Mouse (Mus musculus) embryonic facial prominence, embryonic 14.5 days (tissue): ENCODE data around the gene Gm28043. TPM values are rescaled to one million over a fixed set of nuclear protein-coding genes. Genes with fewer than 3 reads are reported as not detected.
"Not testable (repeated sequence)": the region's sequence is repeated elsewhere in the genome, so short reads cannot be mapped to it uniquely, and the experiment has no call there.

ENCODE experiments used
- ATAC-seq: fragments of 200-750 bp; cut with Nextera tagmentation; 2 replicates; pipeline ENCODE4 v1.8.0; 2017; ENCODE audit warnings: low read depth, moderate number of reproducible peaks, moderate TSS enrichment
- DNase-seq: peaks from one replicate; pipeline ENCODE4 v3.0.0-alpha.2; 2015; ENCODE audit warnings: low spot score
- H3K27ac ChIP-seq: fragments of 300-500 bp; sonication (generic); replicated peaks from 2 replicates; pipeline ENCODE4 v1.5.1; 2014; ENCODE audit warnings: low read depth, mild to moderate bottlenecking, low read length, moderate library complexity
- H3K27me3 ChIP-seq: fragments of 300-500 bp; sonication (generic); replicated peaks from 2 replicates; pipeline ENCODE4 v1.6.1; 2014; ENCODE audit warnings: low read length; ENCODE audit not compliant: control insufficient read depth, insufficient read depth
- H3K36me3 ChIP-seq: fragments of 300-500 bp; sonication (generic); 2 replicates; pipeline ENCODE4 v1.6.1; 2014; ENCODE audit warnings: low read length, mixed read lengths; ENCODE audit not compliant: control insufficient read depth, insufficient read depth
- H3K4me1 ChIP-seq: fragments of 300-500 bp; sonication (generic); 2 replicates; pipeline ENCODE4 v1.6.1; 2014; ENCODE audit warnings: antibody characterized with exemption, low read length; ENCODE audit not compliant: control insufficient read depth, insufficient read depth
- H3K4me2 ChIP-seq: fragments of 300-500 bp; sonication (generic); 2 replicates; pipeline ENCODE4 v1.6.1; 2014; ENCODE audit warnings: low read depth, mild to moderate bottlenecking, low read length, moderate library complexity, mixed read lengths
- H3K4me3 ChIP-seq: fragments of 300-500 bp; sonication (generic); 2 replicates; pipeline ENCODE4 v1.5.1; 2014; ENCODE audit warnings: low read depth, mild to moderate bottlenecking, low read length
- H3K9ac ChIP-seq: fragments of 300-500 bp; sonication (generic); 2 replicates; pipeline ENCODE4 v1.6.1; 2014; ENCODE audit warnings: low read depth, mild to moderate bottlenecking, low read length, moderate library complexity, mixed read lengths
- H3K9me3 ChIP-seq: fragments of 300-500 bp; sonication (generic); 2 replicates; pipeline ENCODE4 v1.6.1; 2016; ENCODE audit warnings: low read length; ENCODE audit not compliant: control insufficient read depth
- WGBS: fragments of 180-500 bp; shearing (Covaris S2); extraction: QIAGEN DNeasy Blood & Tissue Kit; methylation state at CpG from one replicate; pipeline ENCODE4 v1.1.7; 2014; 5-methylcytosine and 5-hydroxymethylcytosine counted together
- polyA plus RNA-seq: library from polyadenylated mRNA; unstranded; fragments of >200 nt; fragmentation: Nextera tagmentation; extraction: Ambion mirVana; gene quantifications from 2 replicates; pipeline ENCODE4 v1.2.1, GENCODE M21; 2014

Gm28043 gene
- polyA plus RNA-seq, 1 experiment from 2014 or later, result 2.6 TPM

- ATAC-seq (0 out of 2 replicates have a peak, but pooled peaks have one; percentile 70), DNase-seq (peak; percentile 61)
- Histone ChIP-seq H3K4me2 (no peak overlapping the region), H3K27ac (no peak overlapping the region), H3K27me3 (no peaks in the 10 kb centered on the region), H3K4me1 (no peaks in the 10 kb centered on the region), H3K9me3 (no peaks in the 10 kb centered on the region), H3K9ac (no peak overlapping the region), H3K4me3 (no peak overlapping the region), H3K36me3 (peaks cover 38% of the 10 kb centered on the region)
- 23% methylated on average over 6 of the region's 6 CpGs for WGBS
Measured at GRCm38 (mm10) chr17:29603283-29603682, 11.4 kb upstream of the Gm28043 start.

GRCm38 (mm10) chr17:29613453-29613852 lies 1.2 kb upstream of the Gm28043 start:
- not testable (repeated sequence) for DNase-seq, H3K9ac ChIP-seq, H3K27me3 ChIP-seq, H3K9me3 ChIP-seq, H3K4me2 ChIP-seq, H3K27ac ChIP-seq, H3K36me3 ChIP-seq, H3K4me3 ChIP-seq, ATAC-seq
- H3K4me1 ChIP-seq, result peaks cover 19% of the 10 kb centered on the region
- WGBS, result 90% methylated on average over 5 of the region's 5 CpGs

DNA sequence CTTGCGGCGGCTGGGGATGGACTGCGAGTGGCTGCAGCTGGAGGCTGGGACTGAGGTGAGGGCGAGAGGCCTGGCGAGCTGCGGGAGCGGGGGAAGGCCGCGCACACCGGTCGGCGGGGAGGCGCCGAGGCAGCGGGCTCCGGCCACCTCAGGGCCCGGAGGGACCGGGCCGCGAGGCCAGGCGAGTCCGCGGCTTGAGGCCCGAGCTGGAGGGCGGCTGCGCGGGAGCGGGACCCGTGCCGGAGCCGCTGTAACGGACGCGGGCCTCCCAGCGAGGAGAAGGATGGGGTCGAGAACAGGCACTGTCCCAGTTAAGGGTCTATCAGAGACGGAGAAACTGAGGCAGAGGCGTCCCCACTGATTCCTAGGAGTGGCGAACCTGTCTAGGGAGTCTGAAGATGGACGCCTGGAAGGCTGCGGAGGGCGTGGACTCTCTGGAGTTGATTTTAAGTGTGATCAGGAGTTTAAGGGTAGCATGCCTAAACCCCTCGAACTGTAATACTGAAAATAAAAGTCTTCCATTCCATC lies 412 bp downstream of the Gm28043 start:
- peak overlapping the region; percentile 83 for H3K4me3 ChIP-seq
- DNase-seq, result no peak
- H3K9me3 ChIP-seq, result no peaks in the 10 kb centered on the region
- ATAC-seq, result peak; percentile 62
- H3K4me1 ChIP-seq, result peaks cover 19% of the 10 kb centered on the region
- peak overlapping the region; percentile 98 for H3K9ac ChIP-seq
- H3K36me3 ChIP-seq, result peaks cover 21% of the 10 kb centered on the region
- 0% methylated on average over 22 of the region's 43 CpGs for WGBS
- no peaks in the 10 kb centered on the region for H3K27me3 ChIP-seq
- H3K4me2 ChIP-seq, result peak overlapping the region; percentile 83
- H3K27ac ChIP-seq, result peak overlapping the region; percentile 94

DNA sequence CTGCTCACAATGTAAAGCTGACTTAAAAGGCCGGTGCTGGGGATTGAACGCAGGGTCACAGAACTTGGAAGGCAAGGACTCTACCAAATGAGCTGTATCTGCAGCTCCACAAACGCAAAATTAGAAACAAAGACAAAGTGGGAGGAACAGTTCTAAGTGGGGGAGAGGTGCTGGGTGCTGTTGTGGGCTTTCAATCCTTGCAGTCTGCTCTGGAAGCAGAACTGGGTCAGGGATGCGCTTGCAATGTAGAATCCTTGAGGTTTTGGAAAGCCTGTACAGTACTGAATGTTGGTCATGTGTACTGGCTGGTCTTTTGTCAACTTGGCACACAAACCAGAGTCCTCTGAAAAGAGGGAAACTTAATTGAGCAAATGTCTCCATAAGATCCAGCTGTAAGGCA lies 940 bp downstream of the Gm28043 start:
- Histone ChIP-seq H3K9me3 (no peaks in the 10 kb centered on the region), H3K27ac (peak overlapping the region; percentile 94), H3K9ac (peak overlapping the region; percentile 98), H3K36me3 (peaks cover 24% of the 10 kb centered on the region), H3K4me2 (peak overlapping the region; percentile 83), H3K27me3 (no peaks in the 10 kb centered on the region), H3K4me3 (peak overlapping the region; percentile 83), H3K4me1 (peaks cover 19% of the 10 kb centered on the region)
- DNase-seq (peak; percentile 6), ATAC-seq (no peak)
- 13% methylated on average over 4 of the region's 4 CpGs for whole genome bisulfite sequencing

DNA sequence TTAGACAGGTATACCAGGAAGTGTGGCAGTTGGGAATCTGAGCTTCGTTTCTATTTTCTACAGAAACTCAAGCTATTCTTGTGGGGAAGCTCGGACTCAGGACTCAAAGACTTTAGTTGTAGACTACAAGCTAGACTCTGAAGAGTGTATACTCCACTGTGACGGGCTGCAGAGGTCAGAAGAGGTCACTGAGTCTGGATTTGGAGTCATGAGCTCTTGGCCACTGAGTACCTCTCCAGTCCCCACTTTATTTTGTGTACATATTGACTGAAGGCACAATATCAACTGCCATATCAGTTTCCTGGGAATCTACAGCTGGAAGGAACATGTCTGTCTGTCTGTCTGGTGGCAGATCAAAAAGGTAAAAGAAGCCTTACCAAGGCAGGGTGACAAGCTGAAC lies 4.6 kb downstream of the Gm28043 start:
- H3K4me1 ChIP-seq, result peaks cover 19% of the 10 kb centered on the region
- no peak overlapping the region for H3K4me2 ChIP-seq
- no peak for ATAC-seq
- H3K27ac ChIP-seq, result no peak overlapping the region
- peaks cover 58% of the 10 kb centered on the region for H3K36me3 ChIP-seq
- no peak overlapping the region for H3K4me3 ChIP-seq
- no peaks in the 10 kb centered on the region for H3K9me3 ChIP-seq
- no peaks in the 10 kb centered on the region for H3K27me3 ChIP-seq
- WGBS, result 80% methylated on average over 3 of the region's 3 CpGs
- no peak for DNase-seq
- H3K9ac ChIP-seq, result no peak overlapping the region

DNA sequence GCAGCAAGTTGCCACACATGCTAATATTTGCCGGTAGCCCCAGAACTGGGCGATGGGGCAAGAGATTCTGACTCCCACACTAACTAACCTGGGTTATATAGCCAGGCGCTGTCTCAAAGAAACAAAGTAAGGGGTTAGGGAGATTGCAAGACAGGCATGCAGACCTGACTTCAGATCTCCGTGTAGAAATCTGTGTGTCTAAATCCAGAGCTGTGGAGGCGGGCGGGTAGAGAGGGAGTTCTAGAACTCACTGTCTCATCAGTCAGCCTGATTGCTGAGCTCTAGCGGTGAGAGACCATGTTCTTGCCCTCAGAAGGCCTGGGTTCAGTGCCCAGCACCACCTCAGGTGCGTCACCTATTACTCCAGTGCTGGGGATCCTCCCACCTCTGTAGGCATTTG lies 8.8 kb downstream of the Gm28043 start:
- WGBS, result 95% methylated on average over 8 of the region's 8 CpGs
- no peak overlapping the region for H3K9ac ChIP-seq
- no peaks in the 10 kb centered on the region for H3K27me3 ChIP-seq
- H3K27ac ChIP-seq, result no peak overlapping the region
- H3K4me1 ChIP-seq, result no peaks in the 10 kb centered on the region
- no peak overlapping the region for H3K4me3 ChIP-seq
- ATAC-seq, result no peak
- H3K4me2 ChIP-seq, result no peak overlapping the region
- DNase-seq, result no peak
- no peaks in the 10 kb centered on the region for H3K9me3 ChIP-seq
- H3K36me3 ChIP-seq, result peaks cover 93% of the 10 kb centered on the region

- DNase-seq, result no peak
- no peaks in the 10 kb centered on the region for H3K9me3 ChIP-seq
- H3K9ac ChIP-seq, result no peak overlapping the region
- ATAC-seq, result no peak
- H3K4me2 ChIP-seq, result no peak overlapping the region
- 91% methylated on average over 7 of the region's 9 CpGs for WGBS
- H3K27me3 ChIP-seq, result no peaks in the 10 kb centered on the region
- H3K4me3 ChIP-seq, result no peak overlapping the region
- H3K4me1 ChIP-seq, result no peaks in the 10 kb centered on the region
- H3K36me3 ChIP-seq, result peaks cover 93% of the 10 kb centered on the region
- no peak overlapping the region for H3K27ac ChIP-seq
Measured at GRCm38 (mm10) chr17:29627285-29627684, 12.6 kb downstream of the Gm28043 start.

GRCm38 (mm10) chr17:29628946-29629345 lies 14.3 kb downstream of the Gm28043 start:
- WGBS, result 74% methylated on average over 5 of the region's 5 CpGs
- no peak overlapping the region for H3K27ac ChIP-seq
- no peaks in the 10 kb centered on the region for H3K27me3 ChIP-seq
- ATAC-seq, result peak; percentile 44; the same call in 1 of the 2 replicates
- no peaks in the 10 kb centered on the region for H3K9me3 ChIP-seq
- H3K4me1 ChIP-seq, result no peaks in the 10 kb centered on the region
- H3K4me3 ChIP-seq, result no peak overlapping the region
- H3K36me3 ChIP-seq, result peaks cover 93% of the 10 kb centered on the region
- no peak for DNase-seq
- H3K9ac ChIP-seq, result no peak overlapping the region
- no peak overlapping the region for H3K4me2 ChIP-seq

GRCm38 (mm10) chr17:29629620-29630019 lies 14.9 kb downstream of the Gm28043 start:
- Histone ChIP-seq H3K4me3 (no peak overlapping the region), H3K4me2 (no peak overlapping the region), H3K36me3 (peaks cover 93% of the 10 kb centered on the region), H3K4me1 (no peaks in the 10 kb centered on the region), H3K27ac (no peak overlapping the region), H3K27me3 (no peaks in the 10 kb centered on the region), H3K9me3 (no peaks in the 10 kb centered on the region), H3K9ac (no peak overlapping the region)
- no peak for DNase-seq
- ATAC-seq, result no peak
- 76% methylated on average over 5 of the region's 5 CpGs for WGBS
